Mouse (Mus musculus): ENCODE measurements at regions not wholly inside any gene's neighbourhood (a gene's known extent, or its start where the extent isn't known, plus 50 kb on each side); places are given as distances from the start of the nearest gene placed in this dataset.

DNA sequence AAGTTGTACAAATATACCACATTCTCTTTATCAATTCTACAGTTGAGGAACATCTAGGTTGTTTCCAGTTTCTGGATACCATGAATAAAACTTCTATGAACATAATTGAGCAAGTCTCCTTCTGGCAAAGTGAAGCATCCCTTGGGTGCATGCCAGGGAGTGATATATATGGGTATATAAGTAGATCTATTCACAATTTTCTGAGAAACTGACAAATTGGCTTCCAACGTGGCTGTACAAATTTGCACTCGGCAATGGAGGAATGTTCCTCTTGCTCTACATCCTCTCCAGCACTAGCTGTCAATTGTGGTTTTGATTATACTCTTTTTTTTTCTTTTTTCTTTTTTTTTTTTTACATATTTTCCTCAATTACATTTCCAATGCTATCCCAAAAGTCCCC is 576.7 kb downstream of the 9430069I07Rik start:
- in situ Hi-C loops (cut with MboI, MseI) = no loop called here

DNA sequence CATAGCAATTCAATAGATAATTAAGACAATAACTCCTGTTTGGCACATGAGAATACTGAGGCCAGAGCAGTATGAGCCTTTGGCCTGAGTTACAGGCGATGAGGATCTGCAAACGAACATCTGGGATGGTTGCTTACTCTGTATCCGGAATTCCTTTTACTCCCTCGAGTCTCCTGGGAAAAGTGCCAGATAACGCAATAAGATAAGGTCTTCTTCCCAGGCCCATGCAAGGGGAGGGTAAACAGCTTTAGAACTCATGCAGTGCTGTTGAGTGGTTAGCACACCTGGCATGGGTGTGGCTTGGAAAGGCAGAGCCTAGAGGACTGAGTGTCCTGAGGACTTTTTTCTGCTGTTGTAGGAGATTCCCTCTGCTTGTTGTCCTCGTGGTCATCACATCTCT is 598.2 kb downstream of the 9430069I07Rik start:
- in situ Hi-C loops (cut with MboI, MseI) = no loop called here

DNA sequence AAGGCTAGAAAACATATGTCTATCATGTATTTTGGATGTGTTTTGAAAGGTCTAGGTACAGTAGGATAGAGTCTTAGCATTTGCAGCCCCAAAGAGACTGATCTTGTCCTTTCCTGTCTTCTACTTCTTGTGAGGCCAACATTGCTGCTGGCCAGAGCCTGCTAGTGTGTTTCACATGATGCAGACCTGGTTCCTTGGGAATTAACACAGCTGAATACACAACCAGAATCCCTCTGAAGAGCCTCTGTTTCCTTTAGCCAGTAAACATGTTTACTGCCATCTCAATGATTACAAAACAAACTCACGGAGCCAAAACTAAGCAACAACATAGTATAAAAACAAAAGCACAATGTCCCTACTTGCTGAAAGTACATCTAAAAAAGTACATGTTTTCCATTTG is 598.9 kb downstream of the 9430069I07Rik start:
- in situ Hi-C loops (cut with MboI, MseI) = no loop called here

All from T-helper 2 cell (primary cell).